Mouse (Mus musculus): ENCODE measurements around the gene Zfp979.
"Not testable (repeated sequence)": the region's sequence is repeated elsewhere in the genome, so short reads cannot be mapped to it uniquely, and the experiment has no call there.

The Zfp979 gene

GRCm38 (mm10) chr4:147642413-147642812, at the start of gene Zfp979:
TSS of gene Zfp979 (minus strand) at chr4:147642513.
- not testable (repeated sequence) for DNase-seq

- not testable (repeated sequence) for DNase-seq
Measured at GRCm38 (mm10) chr4:147655245-147655644, 12.9 kb upstream of the Zfp979 start.

- DNase-seq = not testable (repeated sequence)
Measured at GRCm38 (mm10) chr4:147647407-147647806, 5.1 kb upstream of the Zfp979 start.

GRCm38 (mm10) chr4:147641932-147642331, 381 bp downstream of the Zfp979 start:
- DNase-seq = not testable (repeated sequence)

DNA sequence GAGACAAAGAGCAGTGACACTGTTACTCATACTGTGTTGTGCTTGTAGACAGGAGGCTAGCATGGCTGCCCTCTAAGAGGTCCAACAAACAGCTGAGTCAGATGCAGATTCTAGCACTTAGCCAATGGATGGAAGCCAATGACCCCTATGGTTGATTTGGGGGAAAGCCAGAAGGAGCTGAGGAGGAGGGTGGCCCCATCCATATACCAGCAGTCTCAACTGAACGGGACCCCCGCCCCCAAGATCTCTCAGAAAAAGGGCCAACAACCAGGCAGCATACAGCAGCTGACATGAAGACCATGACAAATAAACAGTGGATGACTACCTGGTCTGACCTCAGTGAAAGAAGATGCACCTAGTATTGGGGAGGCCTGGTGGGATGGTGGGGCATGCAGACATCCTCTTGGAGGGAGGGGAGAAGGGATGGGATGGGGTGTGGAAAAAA, 8.5 kb downstream of the Zfp979 start:
- not testable (repeated sequence) for DNase-seq

DNA sequence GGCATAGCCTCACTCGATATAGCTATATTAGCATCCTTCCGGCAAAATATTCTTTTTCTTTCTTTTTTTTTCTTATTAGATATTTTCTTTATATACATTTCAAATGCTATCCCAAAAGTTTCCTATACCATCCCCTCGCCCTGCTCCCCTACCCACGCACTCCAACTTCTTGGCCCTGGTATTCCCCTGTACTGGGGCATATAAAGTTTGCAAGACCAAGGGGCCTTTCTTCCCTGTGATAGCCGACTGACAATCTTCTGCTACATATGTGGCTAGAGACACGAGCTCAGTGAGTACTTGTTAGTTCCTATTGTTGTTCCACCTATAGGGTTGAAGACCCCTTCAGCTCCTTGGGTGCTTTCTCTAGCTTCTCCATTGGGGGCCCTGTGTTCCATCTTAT, 35.8 kb downstream of the Zfp979 start:
- DNase-seq = not testable (repeated sequence)

DNA sequence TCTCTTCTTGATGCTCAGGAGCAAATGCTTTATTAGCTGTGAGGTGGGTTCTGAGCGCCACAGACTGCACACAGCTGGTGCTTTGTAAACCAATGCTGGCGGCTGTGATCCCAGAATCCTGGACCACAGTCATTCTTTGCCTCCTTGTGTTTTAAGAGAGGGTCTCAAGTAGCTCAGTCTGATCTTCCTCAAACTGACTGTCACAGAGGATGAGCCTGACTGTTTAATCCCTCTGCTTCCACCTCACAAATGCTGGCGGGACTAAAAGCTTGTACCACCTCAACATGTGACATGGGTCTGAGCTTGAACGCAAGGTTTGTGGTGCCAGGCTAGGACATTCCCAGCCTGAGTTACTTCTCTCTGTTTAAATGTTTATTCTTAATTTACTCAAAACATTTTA, 36.8 kb downstream of the Zfp979 start:
- DNase-seq = no peak

DNA sequence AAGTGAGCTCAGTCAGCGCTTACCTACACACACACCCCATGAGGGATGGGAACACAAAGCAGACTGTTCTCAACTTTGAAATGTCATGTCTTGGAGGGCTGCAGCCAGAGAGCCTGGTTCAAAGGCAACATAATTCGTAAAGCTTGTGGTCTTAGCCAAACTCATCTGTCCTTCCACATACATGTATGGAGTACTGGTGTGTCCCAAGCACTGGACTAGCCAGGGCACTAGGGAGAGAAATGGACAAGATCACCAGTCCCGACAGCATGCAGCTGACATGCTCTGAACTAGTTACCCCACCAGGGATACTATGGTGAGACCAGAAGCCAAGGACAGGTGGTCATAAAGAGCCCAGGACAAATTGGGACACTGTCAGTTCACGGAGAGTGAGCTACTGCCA, 38.5 kb downstream of the Zfp979 start:
- no peak for DNase-seq

- DNase-seq = no peak
Measured at GRCm38 (mm10) chr4:147601881-147602280, 40.4 kb downstream of the Zfp979 start.

DNA sequence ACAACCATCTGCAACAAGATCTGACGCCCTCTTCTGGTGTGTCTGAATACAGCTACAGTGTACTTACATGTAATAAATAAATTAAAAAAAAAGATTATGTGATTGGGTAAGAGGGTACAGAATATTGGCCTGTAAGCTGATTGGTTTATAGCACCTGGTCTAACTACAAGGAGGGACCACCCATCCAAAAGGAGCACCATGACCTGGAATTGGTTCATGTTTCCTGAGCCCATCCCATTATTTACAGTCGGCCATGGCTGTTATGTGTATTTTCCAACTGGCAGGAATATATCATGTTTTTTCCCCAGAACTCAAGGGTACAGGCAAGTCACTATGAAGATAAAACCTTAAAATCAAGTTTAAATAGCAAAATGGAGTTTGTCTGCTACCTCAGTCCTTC, 43.5 kb downstream of the Zfp979 start:
- no peak for DNase-seq

GRCm38 (mm10) chr4:147597685-147598084, 44.6 kb downstream of the Zfp979 start:
- no peak for DNase-seq

DNA sequence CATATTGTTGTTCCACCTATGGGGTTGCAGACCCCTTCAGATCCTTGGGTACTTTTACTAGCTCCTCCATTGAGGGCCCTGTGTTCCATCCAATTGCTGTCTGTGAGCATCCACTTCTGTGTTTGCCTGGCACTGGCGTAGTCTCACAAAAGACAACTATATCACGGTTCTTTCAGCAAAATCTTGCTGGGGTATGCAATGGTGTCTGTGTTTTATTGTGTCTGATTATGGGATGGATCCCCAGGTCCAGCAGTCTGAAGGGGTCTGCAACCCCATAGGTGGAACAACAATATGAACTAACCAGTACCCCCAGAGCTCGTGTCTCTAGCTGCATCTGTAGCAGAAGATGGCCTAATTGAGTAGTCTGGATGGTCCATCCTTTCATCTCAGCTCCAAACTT, 47.7 kb downstream of the Zfp979 start:
- DNase-seq = not testable (repeated sequence)

- no peak for DNase-seq
Measured at GRCm38 (mm10) chr4:147586511-147587473, 55.5 kb downstream of the Zfp979 start.

DNA sequence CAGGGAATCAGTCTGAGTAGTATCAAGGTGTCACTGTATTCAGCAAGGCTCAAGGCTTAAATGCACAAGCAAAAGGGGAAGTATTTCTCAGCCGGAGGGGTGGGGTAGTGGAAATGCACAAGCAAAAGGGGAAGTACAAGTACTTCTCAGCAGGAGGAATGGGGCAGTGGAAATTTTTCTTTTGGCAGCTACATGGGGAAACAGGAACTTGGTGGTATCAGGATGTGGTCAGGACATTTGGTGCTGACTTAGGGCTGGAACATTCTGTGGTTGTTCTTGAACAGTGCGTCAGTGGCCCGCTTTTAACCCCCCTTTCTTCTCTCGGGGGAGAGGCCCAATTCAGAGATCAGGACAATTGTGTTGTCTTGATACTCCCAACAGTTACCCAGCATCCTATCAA, 62.9 kb downstream of the Zfp979 start:
- not testable (repeated sequence) for DNase-seq

DNA sequence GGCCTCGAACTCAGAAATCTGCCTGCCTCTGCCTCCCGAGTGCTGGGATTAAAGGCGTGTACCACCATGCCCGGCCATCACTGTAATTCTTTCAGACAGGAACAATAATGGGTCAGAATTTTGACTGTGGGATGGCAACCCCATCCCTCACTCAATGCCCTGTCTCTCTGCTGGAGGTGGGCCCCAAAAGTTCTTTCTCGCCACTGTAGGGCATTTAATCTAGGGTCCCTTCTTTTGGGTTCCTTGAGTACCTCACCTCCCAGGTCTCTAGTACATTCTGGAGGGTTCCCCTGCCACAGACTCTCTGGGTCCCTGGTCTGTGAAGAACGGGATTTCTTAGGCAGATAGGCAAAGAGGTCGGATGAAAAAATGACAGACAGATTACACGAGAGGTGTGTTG, 71.2 kb downstream of the Zfp979 start:
- DNase-seq = not testable (repeated sequence)

DNA sequence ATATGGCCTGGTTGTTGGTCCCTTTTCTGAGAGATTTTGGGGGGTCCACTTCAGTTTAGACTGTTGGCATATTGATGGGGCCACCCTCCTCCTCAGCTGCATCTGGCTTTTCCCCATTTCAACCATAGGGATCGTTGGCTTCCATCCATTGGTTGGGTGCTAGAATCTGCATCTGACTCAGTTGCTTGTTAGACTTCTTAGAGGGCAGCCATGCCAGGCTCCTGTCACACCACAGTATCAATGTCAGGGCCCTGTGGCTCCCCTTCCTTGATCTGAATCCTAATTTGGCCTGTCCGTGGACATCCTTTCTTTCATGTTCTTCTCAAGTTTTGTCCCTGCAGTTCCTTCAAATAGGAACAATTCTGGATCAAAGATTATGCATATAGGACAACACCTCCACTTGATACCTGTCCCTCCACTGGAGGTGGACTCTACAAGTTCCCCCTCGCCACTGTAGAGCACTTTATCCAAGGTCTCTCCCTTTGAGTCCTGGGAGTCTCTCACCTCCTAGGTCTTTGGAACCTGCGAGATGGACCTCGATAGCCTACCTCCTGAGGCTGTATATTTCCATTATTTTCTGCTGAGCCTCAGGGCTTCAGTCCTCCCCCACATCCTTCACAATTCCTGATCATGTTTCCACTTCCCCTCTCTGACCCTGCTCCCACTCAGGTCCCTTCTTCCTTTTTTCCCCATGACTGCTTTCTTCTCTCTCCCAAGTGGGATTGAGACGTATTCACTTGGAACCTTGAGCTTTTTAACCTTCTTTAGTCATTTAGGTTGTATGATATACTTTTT, 76.7 kb downstream of the Zfp979 start:
- no peak for DNase-seq

Measured in cerebellum, adult 11-12 months (tissue).